Mouse (Mus musculus) cerebellum, adult 2 months (tissue): ENCODE measurements around the gene Gm5901.

ENCODE experiments used
- CTCF ChIP-seq: fragments of 200-500 bp; IDR thresholded peaks from 2 replicates; pipeline ENCODE4 v1.5.1; 2011; ENCODE audit warnings: low read depth, mild to moderate bottlenecking, control low read depth, low read length, moderate library complexity, borderline replicate concordance; ENCODE audit not compliant: insufficient read depth
- POLR2A ChIP-seq: fragments of 200-500 bp; IDR thresholded peaks from 2 replicates; pipeline ENCODE4 v1.6.1; 2011; ENCODE audit warnings: low read length, control low read depth, borderline replicate concordance; ENCODE audit not compliant: insufficient read depth

DNA sequence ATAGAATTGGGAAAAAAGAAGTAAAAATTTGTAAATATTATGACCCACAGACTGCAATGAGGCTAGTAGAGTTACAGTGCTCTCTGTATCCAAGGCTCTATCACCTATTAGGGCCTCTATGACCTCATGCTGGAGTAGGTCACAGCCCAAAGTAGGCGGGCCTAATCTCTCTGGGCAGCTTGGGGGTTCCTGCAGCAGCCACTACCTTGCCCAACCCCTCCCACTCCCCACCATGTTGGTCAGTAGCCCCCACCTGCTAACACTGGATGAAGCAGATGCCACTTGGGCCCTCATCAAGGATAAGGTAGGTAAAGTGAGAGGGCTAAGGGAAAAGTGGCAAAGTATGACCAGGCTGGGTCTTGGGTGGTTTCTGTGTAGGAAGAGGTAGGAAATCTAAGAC lies at the start of gene Gm5901:
- TF ChIP-seq CTCF, result no peak
- TF ChIP-seq POLR2A, result no peak
